Mouse (Mus musculus) lung, adult 18-20 months (tissue): ENCODE data around the gene Trpv2.

ENCODE experiments used
- DNase-seq, 2 experiments: peaks; one replicate each; pipeline ENCODE4 v3.0.0; 2022; ENCODE audit warnings: mixed read lengths in 2 of 2

The Trpv2 gene

DNA sequence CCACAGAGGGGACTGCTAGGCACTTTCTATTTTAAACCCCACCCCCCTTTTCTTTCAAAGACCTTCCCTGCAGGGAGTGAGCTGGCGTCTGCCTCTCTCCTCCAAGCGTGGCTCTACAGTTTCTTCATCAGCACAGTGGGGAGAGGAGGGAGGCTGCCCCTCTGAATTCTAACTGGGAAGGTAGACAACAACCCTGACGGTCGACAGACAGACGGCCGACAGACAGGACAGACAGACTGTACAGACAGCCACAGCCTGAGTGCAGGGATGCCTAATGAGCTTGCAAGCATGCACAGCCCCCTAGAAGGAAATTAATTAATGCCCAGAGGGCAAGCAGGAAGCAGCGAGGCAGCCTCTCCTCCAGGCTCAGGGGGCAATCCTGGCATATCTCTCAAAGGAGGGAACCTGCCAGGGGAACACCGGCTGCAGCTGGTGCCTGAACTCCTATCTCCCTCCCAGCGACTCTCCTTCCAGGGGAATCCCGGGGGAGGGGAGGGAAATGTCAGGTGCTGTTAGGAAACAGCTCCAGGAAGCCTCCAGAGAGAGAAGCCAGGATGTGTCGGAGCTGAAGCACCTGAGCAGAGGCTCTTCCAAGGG lies 56.0 kb downstream of the Trpv2 start:
- DNase-seq, result no peak

DNA sequence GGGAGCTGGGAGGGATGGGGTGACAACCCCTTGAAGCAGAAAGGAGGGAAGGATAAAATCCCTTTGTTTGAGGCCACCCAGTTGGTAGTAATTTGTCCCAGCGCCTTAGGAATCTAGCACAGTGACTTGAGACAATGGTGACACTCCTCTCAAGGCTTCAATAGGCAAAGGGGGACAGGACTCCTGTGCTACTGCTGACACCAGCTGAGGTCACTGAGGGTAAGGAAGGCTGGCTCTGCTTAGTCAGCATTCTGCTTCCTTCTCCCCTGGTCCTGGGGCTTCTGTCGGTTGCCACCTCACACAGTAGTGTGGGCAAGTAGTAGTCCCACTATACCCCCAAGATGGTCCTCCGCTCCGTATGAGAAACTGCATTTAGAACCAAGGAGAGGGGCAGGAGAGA lies 56.9 kb downstream of the Trpv2 start:
- no peak for DNase-seq

GRCm38 (mm10) chr11:62635406-62635805 lies 61.1 kb downstream of the Trpv2 start:
- DNase-seq, result no peak

GRCm38 (mm10) chr11:62636105-62636839 lies 62.0 kb downstream of the Trpv2 start:
- DNase-seq, result no peak

DNA sequence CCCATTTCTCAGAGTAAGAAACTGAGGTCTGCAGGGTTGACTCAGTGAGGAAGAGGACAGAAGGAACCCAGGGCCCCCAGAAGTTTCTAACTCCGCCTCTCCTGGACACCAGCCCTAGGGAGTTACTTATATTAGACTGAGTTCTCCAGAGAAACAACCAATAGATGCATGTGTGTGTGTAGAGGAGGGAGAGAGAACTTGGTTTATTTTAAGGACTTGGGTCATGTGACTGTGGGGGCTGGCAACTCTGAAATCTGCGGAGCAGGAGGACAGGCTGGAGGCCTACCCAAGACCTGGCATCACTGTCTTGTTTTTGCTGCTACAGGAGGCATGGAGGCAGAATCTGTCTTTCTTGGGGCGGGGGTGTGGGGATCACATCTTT lies 62.5 kb downstream of the Trpv2 start:
- no peak for DNase-seq

- no peak for DNase-seq
Observed at GRCm38 (mm10) chr11:62637401-62637800, 63.1 kb downstream of the Trpv2 start.

DNA sequence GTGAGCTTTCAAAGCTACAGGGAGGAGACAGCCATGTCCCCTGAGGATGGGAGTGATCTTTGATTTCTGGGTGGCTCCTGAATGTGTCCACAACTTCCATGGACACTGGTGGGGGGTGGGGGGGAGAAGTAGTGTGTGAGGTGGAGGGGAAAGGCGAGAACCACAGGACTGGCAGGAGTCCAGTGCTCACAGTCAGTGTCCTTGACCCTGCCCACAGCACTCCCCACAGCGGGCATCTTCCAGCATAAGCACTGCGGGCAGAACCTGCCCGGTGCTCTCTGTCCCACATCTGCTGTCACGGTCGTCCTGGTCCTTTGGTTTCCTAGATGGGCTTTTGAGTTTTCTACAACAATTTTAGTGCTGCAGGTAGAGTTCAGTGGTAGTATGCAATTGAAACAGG lies 63.5 kb downstream of the Trpv2 start:
- DNase-seq, result no peak

DNA sequence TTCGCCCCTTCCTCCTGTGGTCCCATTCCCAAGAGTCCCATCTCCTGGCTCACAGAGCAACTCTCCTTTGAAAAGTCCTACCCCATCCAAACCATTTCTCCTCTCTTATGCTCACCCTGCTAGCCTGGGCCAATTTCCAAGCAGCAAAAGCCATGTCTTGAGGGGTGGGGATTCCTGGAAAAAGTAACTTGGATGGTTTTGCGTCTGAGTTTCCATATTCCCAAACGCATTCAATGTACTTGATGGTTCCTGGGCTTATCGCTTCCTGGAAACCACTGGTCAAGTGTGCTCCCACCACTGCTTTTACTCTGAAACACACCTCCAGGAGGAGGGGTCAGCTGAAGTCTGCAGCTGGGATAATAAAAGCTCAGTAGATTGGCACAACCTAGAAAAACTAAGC lies 64.1 kb downstream of the Trpv2 start:
- DNase-seq, result no peak

DNA sequence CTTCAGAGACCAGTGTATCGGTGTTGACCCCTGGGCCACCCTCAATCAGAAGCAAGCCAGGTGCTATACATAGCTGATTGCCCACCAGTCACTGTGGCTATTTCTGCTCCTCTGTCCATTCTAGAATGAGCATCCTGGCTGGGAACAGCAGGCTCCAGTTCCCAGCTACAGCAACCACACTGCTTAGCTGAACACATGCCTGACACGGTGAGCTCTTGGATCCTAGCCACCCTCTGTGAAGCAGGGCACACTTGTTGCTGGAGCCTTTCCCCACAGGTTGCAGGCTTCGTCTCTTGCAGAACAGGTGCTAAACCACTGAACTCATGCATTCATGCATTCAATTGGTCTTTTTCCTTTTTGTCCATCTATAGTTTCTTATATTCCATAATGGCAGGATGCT lies 66.1 kb downstream of the Trpv2 start:
- DNase-seq, result no peak

- peak; percentile 61 to 63 for DNase-seq
Observed at GRCm38 (mm10) chr11:62642023-62642844, 67.9 kb downstream of the Trpv2 start.

GRCm38 (mm10) chr11:62643011-62643631 lies 68.8 kb downstream of the Trpv2 start:
- peak; percentile 85 to 89 for DNase-seq

- no peak for DNase-seq
Observed at GRCm38 (mm10) chr11:62643681-62644363, 69.5 kb downstream of the Trpv2 start.

DNA sequence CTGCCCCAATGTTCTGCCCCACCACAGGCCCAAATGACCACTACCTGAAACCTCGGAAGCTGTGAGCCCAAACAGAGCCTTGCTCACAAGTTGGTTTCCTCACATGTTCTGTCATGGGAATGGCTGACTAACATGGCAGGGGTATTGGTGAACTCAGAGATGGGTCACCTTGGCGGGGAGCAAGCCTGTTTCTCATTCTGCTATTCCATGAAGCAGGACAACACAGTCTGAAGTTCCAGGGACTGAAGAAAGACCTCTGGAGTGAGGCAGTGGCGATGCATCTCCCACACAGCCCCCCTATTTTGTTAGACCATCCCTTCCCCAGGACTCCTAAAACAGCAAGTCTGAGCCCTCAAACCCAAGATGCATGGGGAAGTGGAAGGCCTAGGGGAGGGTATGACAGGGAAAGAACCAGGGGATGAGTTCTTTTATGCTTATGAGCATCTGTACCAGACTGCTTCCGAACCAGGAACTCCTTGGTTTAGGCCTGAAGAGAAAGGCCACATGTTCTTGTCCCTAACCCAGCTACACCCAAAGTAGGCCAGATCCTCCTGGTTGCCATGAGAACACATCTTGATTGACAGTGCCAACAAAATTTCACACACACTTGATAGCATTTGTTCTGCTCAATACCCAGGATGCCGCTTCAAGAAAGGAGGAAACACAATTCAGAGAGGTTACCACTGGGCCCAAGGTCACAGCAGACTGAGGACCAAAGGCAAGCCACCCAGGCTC lies 70.5 kb downstream of the Trpv2 start:
- DNase-seq, result no peak

DNA sequence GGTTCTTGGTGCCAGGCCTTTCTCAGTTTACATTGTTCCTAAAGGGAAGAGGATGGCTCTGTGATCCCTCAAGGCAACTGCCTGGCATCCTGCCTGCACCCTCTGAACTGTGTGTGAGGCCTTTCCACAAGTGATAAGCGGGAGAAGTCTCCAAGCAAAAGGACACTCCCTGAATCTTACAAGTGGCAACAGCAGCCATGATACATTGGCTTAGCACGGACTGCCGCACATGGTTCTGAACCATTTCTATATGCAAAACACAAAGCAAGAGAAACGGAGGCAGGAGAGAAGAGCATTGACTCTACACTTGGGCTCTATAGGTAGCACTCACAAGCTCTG lies 71.0 kb downstream of the Trpv2 start:
- no peak for DNase-seq

GRCm38 (mm10) chr11:62645732-62646494 lies 71.6 kb downstream of the Trpv2 start:
- peak in 1 of 2 experiments; percentile 52 for DNase-seq

DNA sequence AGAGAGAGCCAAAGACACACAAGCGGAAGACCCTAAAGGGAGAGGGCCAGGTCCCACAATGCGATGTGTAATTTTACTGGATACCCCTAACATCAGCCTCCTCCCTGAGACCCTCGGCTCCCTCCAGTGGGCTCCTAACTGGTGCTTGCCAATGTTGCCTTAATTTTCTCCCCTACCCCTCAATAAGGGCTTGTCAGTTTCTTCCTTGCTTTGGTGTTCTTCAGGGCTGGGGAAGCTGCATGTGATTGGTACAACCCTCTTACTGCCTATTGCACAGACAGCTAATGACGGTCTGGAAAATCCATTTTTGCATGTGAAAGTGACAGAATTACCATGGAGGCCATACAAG lies 72.2 kb downstream of the Trpv2 start:
- no peak for DNase-seq

DNA sequence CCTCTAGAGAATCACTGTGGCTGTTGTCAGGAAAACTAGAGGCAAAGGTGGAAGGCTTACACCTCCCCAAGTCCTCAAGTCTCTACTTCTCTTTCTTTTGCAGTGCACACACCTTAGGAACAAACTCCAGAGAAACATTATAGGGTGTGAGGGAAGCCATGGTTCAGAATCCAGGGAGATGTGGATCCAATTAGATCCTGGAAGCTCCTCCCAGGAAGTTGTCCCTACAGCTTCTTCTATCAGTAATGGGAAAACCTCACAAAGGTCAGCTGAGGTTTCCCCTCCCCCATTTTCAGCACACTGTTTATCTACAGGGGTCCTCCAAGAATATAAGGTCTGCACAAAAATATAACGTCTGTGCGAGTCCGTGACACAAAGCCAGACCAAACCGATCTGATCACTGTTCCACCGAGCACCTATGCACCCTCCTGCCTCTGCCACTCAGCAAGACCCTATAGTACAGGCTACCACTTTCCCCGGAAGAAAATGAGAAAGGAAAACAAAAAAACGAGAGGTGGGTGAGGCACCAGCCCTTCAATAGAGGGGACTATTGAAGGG lies 72.8 kb downstream of the Trpv2 start:
- DNase-seq, result no peak

- peak in 1 of 2 experiments; percentile 45 for DNase-seq
Observed at GRCm38 (mm10) chr11:62647661-62648590, 73.6 kb downstream of the Trpv2 start, which contains the start of gene Lrrc75a. Gene Lrrc75a, minus strand, starts transcription at chr11:62648523.

- DNase-seq, result peak; percentile 93 to 96
Observed at GRCm38 (mm10) chr11:62648591-62649391, 74.5 kb downstream of the Trpv2 start, which contains the start of gene Mmgt2. Gene Mmgt2, plus strand, starts transcription at chr11:62648664.
